Mouse (Mus musculus): ENCODE data around the gene Trip4. TPM values are rescaled to one million over a fixed set of nuclear protein-coding genes. Genes with fewer than 3 reads are reported as not detected.
"Not testable (repeated sequence)": the region's sequence is repeated elsewhere in the genome, so short reads cannot be mapped to it uniquely, and the experiment has no call there.

Trip4 gene
- total RNA-seq, 2 experiments from 2014 or later, result 34.3 to 36.6 TPM

DNA sequence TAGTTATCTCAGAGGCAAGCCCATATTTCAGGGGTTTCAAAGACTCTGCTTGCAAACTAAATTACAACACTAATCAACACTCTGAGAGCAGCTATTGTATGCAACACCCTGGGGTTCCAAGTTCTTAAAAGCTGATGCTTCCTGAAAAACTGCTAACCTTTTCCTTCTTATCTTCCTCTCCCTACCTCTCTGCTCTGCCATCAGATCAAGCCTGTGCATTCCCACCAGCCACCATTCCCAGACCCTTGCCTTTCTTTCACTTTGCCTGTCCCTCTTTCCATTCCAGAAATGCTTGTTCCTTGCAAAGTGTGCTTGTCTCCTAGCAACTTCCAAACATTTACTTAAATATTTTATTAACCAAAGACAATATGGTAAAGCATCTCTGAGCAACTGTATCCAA is 116.7 kb downstream of the Trip4 start:
- H3K27ac ChIP-seq, result no peak overlapping the region
- DNase-seq (ENCODE audit: extremely low spot score in 1 of 2, low spot score in 2 of 2), result no peak
- no peak for TF ChIP-seq CTCF (IDR thresholded peaks at IDR 0.05)
- H3K4me3 ChIP-seq, result no peak overlapping the region
- intact Hi-C loops (cut with DNase I), result loop anchor here (5.0 kb wide), 1 partner anchor 35 kb away; the partner anchor contains the start of gene Zfp609

DNA sequence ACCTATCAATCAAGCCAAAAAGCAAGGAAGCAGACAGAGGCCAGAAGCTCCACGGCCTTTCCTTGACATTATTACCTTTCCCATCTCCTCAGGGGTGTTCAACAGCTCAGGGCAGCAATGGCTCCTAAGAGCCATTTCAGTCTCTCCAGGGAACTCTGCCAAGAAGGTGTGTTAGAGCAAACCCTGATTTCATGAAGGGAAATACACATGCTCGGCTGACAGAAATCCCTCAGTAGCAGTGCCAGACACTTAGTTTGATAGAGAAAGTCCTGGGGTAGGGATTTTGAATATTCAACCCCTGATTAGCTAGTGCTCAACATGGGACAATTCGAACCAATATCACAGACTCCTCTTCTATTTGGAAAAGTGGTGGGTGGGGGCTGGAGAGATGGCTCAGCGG is 117.5 kb downstream of the Trip4 start:
- Histone ChIP-seq H3K27ac (no peak overlapping the region), H3K4me3 (no peak overlapping the region)
- intact Hi-C loops (cut with DNase I), result loop anchor here (5.0 kb wide), 1 partner anchor 36 kb away; the partner anchor contains the start of gene Zfp609
- TF ChIP-seq CTCF (IDR thresholded peaks at IDR 0.05), result no peak
- no peak for DNase-seq (ENCODE audit: extremely low spot score in 1 of 2, low spot score in 2 of 2)

DNA sequence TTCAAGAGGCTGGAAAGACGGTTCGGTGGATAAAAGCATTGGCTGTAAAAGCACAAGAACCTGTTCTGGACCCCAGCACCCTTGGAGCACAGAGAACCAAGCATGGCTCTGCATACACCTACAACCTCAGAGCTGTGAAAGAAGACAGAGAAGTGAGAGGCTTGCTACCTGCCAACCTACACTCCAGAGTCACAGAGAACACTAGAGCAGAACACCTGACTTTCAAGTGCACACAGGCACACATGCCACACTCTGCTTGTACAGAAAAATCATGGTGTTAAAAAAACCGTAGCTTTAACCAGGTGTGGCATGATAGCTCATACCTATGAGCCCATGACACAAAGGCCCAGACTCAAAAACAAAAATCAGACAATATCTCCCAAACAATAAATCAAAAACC is 118.8 kb downstream of the Trip4 start:
- no peak for TF ChIP-seq CTCF (IDR thresholded peaks at IDR 0.05)
- Histone ChIP-seq H3K4me3 (no peak overlapping the region), H3K27ac (no peak overlapping the region)
- intact Hi-C loops (cut with DNase I), result loop anchor here (5.0 kb wide), 1 partner anchor 38 kb away; the partner anchor contains the start of gene Zfp609
- DNase-seq (ENCODE audit: extremely low spot score in 1 of 2, low spot score in 2 of 2), result no peak

DNA sequence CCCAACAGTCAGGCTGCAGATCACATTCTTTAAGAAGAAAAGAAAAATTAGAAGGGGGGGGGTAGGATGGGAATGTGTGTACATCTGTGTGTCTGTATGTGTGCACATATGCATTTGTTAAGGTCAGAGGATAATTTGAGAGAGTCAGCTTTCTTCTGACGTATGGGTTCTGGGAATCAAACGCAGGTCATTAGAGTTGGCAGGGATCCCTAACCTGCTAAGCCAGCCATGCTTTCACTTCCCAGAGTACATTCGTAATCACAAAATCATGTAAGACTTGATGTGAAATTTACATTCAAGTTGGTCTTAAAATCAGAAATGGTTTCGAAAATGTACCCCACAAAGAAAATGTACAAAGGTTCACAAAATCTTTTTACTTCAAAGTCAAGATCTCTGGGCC is 120.0 kb downstream of the Trip4 start:
- intact Hi-C loops (cut with DNase I), result no loop called here
- no peak overlapping the region for H3K4me3 ChIP-seq
- TF ChIP-seq CTCF (IDR thresholded peaks at IDR 0.05), result no peak
- H3K27ac ChIP-seq, result no peak overlapping the region
- DNase-seq (ENCODE audit: extremely low spot score in 1 of 2, low spot score in 2 of 2), result no peak

DNA sequence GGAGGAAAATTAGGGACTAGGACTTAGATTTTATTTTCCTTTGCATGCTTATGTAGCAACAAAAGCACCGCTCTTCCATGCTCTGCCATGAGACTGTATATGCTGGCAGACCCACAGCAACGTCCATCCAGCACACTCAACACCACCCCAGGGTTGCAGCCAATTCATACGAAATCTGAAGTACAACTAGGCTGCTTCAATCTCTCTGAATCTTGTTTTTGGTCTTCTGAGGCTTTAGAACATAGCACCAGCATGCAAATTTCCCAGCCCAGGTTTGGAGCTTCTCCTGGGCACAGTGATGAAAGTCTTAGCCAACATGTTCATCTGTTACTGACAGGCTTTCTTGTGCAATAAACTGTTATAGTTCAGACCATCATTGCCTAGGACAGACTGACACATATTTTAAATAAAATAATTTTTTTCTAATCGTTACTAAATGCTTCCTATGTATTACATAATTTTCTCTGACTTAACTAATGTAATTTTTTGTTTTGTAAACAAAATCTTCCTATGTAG is 120.7 kb downstream of the Trip4 start:
- intact Hi-C loops (cut with DNase I), result no loop called here
- TF ChIP-seq CTCF (IDR thresholded peaks at IDR 0.05), result no peak
- Histone ChIP-seq H3K27ac (0 out of 2 replicates have a peak overlapping the region, but pooled peaks have one; percentile 10), H3K4me3 (no peak overlapping the region)
- DNase-seq (ENCODE audit: extremely low spot score in 1 of 2, low spot score in 2 of 2), result no peak

DNA sequence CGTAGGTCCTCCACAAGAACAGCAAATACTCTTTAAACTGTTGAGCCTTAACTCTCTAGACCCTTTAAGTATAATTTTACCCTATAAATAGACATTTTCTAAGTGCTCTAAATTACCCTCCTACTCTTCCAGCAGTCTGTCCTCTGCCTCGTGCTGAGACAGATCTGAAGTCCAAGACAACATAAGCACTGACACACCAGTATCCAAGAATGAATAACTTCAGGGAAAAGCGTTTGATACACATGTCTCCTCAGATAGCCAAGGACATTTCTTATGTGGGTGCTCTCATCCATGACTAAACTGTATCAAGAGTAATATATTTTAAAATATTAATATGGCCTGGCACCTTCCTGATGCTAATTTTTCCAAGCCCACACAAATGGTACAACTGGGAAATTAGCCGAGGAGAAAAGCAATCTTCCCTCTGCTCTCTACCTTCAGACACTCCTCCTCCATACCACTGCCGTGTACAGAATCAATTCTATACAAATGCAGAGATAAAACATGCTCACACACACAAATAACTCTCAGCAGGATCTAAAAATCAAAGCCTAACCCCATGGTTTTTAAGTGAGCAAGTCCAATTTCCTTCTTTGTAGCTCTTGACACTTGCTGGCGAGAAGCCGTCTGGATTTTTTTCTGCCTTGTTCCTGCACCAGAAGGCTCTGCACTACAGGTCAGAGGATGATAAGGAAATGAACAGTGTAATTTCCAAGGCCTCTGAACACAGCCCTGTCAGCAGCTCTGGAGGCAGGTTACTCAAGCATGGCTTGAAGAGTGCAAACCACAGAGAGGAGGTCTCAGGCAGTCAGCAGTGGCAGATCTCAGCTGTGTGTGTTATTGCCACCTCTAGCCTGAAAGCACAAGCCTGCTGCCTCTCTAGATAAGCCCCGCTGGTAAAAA is 121.5 kb downstream of the Trip4 start:
- intact Hi-C loops (cut with DNase I), result no loop called here
- no peak for TF ChIP-seq CTCF (IDR thresholded peaks at IDR 0.05)
- DNase-seq (ENCODE audit: extremely low spot score in 1 of 2, low spot score in 2 of 2), result no peak
- Histone ChIP-seq H3K27ac (no peak overlapping the region), H3K4me3 (no peak overlapping the region)

DNA sequence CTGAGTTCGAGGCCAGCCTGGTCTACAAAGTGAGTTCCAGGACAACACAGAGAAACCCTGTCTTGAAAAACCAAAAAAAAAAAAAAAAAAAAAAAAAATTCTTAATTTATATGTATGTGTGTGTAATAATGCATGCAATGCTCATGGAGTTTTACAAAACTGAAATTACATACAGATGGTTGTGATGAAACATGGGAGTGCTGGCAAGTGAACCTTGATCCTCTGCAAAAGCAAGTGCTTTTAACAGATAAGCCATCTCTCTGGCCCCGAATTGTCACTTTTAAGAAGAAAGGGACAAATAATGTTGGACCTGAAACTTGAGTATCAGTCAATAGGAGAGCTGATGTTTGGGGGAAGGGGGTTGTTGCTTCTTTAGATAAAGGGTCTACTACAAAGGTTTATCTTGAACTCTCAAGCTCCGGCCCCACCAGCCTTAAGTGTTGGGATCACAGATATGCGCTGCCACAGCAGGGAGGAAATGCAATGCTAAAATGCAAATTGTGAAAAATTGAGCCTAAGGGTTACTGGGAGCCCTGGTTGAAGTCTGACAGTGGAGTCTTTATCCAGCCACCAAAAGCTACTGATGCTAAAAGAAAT is 122.7 kb downstream of the Trip4 start:
- intact Hi-C loops (cut with DNase I), result no loop called here
- H3K4me3 ChIP-seq, result no peak overlapping the region
- no peak for TF ChIP-seq CTCF (IDR thresholded peaks at IDR 0.05)
- DNase-seq (ENCODE audit: extremely low spot score in 1 of 2, low spot score in 2 of 2), result no peak
- no peak overlapping the region for H3K27ac ChIP-seq

DNA sequence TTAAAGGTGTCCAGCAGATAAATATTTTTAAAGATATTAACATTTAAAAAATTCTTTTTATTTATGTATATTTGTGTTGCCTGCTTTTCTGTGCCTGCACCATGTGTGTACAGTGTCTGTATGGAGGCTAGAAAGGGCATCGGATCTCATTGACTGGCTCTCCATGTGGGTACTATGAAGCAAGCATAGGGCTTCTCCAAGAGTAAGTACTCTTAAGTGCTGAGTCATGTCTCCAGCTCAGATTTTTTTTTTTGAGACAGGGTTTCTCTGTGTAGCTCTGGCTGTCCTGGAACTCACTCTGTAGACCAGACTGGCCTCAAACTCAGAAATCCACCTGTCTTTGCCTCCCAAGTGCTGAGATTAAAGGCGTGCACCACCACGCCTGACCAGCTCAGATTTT is 129.0 kb downstream of the Trip4 start:
- H3K4me3 ChIP-seq; H3K27ac ChIP-seq; intact Hi-C loops (cut with DNase I); DNase-seq (ENCODE audit: extremely low spot score in 1 of 2, low spot score in 2 of 2): not testable (repeated sequence)

Other genes starting within 250 kb of the Trip4 start
- gene Oaz2, start 240.8 kb downstream of the Trip4 start, total RNA-seq (2021), result 100 to 1,000 TPM; 218 to 230 TPM
- 10 to 100 TPM; 48.5 to 49.1 TPM for gene Zfp609, start 81.2 kb downstream of the Trip4 start, total RNA-seq (2021)
- not detected for gene Pclaf, start 18.6 kb downstream of the Trip4 start, total RNA-seq (2021)
- gene Csnk1g1, start 130 bp upstream of the Trip4 start, total RNA-seq (2021), result 10 to 100 TPM; 42.3 to 47.1 TPM
- gene Ppib, start 151.4 kb upstream of the Trip4 start, total RNA-seq (2021), result 100 to 1,000 TPM; 161 to 170 TPM
- 1 to 10 TPM; 3.5 to 3.9 TPM for gene Snx22, start 160.9 kb upstream of the Trip4 start, total RNA-seq (2021)
- gene Snx1, start 217.8 kb upstream of the Trip4 start, total RNA-seq (2021), result 10 to 100 TPM; 71.8 to 74.8 TPM
- gene Ciao2a, start 217.8 kb upstream of the Trip4 start, total RNA-seq (2021), result 10 to 100 TPM; 27.6 to 28.7 TPM
- 1 to 10 TPM; 2.6 to 2.8 TPM for gene Dapk2, start 249.4 kb upstream of the Trip4 start, total RNA-seq (2021)

Measured in left cerebral cortex, adult 2 months (tissue).